Mouse (Mus musculus) c-Kit-positive CD71-positive TER-119-positive erythroid progenitor cells, embryonic 14.5 days (primary cell): Measurements from ENCODE around the gene Psph.

Source experiments
- DNase-seq: peaks from one replicate; pipeline ENCODE4 v3.0.0-alpha.2; 2013; ENCODE audit warnings: low spot score

Psph gene

GRCm38 (mm10) chr5:129731021-129731420, 56.2 kb downstream of the Psph start:
- no peak for DNase-seq

- no peak for DNase-seq
These were observed 56.9 kb downstream of the Psph start for GRCm38 (mm10) chr5:129730344-129730743.

GRCm38 (mm10) chr5:129729286-129729685, 58.0 kb downstream of the Psph start:
- no peak for DNase-seq

GRCm38 (mm10) chr5:129726784-129727183, 60.5 kb downstream of the Psph start:
- DNase-seq: no peak

GRCm38 (mm10) chr5:129725774-129726392, 61.4 kb downstream of the Psph start:
- DNase-seq: no peak

GRCm38 (mm10) chr5:129724834-129725773, 62.1 kb downstream of the Psph start, which contains the start of gene Nipsnap2:
TSS of gene Nipsnap2 (plus strand) at chr5:129725063.
- DNase-seq: peak; percentile 82

GRCm38 (mm10) chr5:129724268-129724667, 63.0 kb downstream of the Psph start:
- DNase-seq: peak; percentile 57

GRCm38 (mm10) chr5:129720176-129720575, 67.1 kb downstream of the Psph start:
- no peak for DNase-seq

- DNase-seq: no peak
These were observed 70.2 kb downstream of the Psph start for GRCm38 (mm10) chr5:129717016-129717415.
